Mouse (Mus musculus): Measurements from ENCODE around the gene Ak7.

Gene Ak7

DNA sequence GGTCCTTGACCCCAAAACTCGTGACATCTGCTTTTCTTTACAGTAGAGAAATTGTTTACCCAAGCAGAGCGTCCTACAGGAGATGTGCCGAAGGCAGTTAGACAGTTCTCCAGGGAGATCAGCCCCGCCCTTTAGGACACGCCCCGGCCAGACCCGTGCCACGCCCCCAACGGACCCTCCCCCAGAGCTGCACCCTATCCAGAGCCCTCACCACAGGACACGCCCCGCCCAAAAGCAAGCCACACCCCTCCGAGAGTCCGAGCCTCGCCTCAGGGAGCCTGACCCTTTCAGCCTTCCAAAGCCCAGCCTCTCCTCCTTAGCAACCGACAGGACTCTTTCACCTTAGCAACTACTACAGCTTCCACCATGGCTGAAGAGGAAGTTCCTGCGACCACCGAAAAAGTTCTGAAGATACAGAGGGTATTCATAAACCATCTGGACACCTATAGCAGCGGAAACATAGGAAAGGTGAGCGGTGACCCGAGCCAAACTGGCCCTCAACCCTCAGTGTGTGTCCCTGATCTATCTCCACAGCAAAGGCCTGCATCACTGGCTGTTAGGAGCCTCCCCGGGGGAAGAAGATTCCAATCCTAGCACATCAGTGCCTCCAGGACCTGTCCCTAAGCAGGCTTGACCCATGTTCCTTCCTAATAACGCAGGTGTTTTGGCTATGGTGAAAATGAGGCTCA lies at the start of gene Ak7:
Gene Ak7, plus strand, starts transcription at position 178 of the 689 bp plus-strand sequence.
- peak; percentile 24 to 55 for DNase-seq (ENCODE audit: low spot score in 2 of 2)

DNA sequence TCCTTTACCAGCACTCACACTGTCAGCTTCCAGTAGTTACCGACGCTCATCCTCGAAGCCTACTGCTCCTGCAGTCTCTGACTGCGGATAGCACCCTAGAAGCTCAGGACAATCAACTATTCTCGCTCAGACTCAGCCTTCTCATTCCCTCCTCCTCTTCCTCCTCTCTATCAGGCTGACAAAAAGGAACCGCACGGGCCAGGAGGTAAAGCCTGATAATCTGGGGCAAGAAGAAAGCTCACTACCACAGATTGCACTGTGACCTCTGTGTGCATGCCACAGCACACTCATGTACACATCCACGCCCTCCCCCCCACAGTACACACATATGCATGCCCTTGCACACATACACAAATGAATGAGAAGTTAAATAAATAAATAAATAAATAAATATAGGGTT lies 29.5 kb upstream of the Ak7 start:
- DNase-seq (ENCODE audit: low spot score in 2 of 2): no peak

DNA sequence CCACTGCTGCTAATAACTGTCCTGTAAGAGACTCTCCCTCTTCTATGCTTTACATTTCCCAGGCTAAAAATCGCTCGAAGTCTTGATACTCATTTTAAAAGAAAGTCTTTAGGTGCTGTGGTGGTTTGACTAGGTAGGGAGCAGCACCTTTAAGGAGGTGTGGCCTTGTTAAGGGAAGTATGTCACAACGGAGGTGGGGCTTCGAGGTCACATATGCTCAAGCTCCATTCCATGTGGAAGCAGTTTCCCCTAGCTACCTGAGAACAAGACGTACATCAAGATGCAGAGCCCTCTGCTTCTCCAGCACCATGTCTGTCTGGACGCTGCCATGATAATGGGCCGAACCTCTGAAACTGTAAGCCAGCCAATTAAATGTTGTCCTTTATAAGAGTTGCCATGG lies 27.6 kb upstream of the Ak7 start:
- no peak for DNase-seq (ENCODE audit: low spot score in 2 of 2)

- DNase-seq (ENCODE audit: low spot score in 2 of 2): no peak
These were observed 27.0 kb upstream of the Ak7 start for GRCm38 (mm10) chr12:105678762-105679161.

- peak; percentile 49 to 70 for DNase-seq (ENCODE audit: low spot score in 2 of 2)
These were observed 21.6 kb upstream of the Ak7 start, which contains the start of gene Gskip for GRCm38 (mm10) chr12:105683933-105684901. Gene Gskip (plus strand): TSS chr12:105684829.

DNA sequence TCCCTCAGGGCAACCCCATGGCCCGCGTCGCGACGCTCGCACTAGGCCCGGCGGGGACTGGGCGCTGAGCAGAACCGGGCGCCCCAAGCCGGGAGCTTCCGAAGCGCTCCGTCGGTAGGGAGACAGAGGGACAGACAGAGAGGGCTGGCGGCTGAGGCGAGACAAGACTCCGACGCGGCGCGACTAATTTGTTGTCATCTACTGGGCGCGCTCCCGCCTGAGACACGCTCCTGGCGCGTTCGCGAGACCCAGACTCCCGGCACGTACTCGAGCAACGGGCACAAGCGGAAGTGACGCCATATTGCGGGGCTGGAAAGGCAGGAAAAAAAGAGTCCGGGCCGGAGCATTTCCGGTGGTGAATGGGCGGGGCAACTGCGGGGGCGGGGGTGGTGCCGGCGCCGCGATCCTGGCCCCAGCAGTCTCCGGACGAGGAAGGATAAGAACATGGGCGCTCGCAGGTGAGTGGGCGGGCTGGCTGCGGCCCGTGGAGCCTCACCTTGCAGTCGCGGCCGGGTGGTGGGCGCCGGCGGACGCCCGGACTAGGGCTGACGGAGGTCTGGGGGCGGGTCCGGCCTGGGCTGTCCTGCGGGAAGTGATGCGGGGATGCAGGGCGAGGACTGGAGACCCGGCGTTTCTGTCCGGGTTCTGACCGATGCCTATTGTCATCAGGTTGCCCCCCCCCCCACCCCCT lies 20.6 kb upstream of the Ak7 start, which contains the start of gene Atg2b:
Gene Atg2b, minus strand, starts transcription at position 211 of the 691 bp plus-strand sequence.
- DNase-seq (ENCODE audit: low spot score in 2 of 2): peak; percentile 92 to 94

DNA sequence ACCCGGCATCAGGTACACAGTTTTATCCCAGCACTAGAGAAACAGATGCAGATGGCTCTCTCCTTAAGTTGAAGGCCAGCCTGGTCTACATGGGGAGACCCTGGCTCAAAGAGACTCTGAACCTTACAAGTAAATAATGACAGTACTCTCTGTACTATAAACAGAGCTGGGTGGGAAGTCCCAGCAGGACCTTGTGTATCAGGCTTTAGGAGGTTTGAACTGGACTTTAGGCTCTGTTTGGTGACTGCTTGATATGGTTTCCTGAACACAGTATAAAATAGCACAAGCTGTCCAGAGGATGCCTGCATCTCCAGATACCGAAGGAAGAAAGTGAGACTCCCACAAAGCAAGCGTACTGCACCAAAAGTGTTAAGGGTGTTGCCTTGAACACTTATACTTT lies 19.0 kb upstream of the Ak7 start:
- no peak for DNase-seq (ENCODE audit: low spot score in 2 of 2)

DNA sequence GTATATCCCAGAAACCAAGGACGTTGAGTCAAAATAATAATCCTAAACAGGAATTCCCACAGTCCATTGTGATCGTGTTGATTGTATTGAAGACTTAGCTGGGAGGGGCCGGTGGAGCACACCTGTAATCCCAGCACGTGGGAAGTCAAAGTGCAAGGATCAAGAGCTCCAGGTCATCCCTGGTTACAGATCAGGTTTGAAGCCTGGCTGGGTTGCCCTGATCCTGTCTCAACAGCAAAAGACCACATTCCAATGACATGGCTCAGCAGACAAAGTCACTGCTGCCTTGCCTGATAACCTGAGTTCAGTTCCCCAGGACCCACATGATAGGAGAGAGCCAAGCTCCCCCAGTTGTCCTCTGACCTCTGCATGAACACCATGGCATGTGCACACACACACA lies 18.4 kb upstream of the Ak7 start:
- no peak for DNase-seq (ENCODE audit: low spot score in 2 of 2)

- no peak for DNase-seq (ENCODE audit: low spot score in 2 of 2)
These were observed 17.2 kb upstream of the Ak7 start for GRCm38 (mm10) chr12:105688546-105688945.

- DNase-seq (ENCODE audit: low spot score in 2 of 2): no peak
These were observed 16.3 kb upstream of the Ak7 start for GRCm38 (mm10) chr12:105689435-105689834.

- DNase-seq (ENCODE audit: low spot score in 2 of 2): no peak
These were observed 11.8 kb upstream of the Ak7 start for GRCm38 (mm10) chr12:105694021-105694420.

DNA sequence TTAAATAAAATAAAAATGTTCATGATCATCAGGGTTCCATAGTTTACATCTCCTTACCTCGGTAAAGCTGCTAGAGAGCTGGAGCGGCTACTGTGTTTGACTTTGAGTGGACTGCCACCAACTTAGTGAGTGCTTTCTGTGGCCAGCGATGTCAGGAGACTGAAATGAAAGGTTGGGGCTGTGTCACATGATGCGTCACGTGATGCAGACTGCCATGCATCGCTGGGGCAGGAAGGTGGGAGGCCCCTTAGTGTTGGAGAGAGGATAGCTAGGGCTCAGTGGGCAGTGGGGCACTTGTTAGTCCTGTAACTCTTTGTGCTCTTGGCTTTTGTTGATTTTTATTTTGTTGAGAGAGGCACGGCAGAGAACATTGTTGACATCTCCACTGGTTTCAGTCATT lies 9.9 kb upstream of the Ak7 start:
- DNase-seq (ENCODE audit: low spot score in 2 of 2): no peak

GRCm38 (mm10) chr12:105697104-105697780 lies 8.5 kb upstream of the Ak7 start:
- no peak for DNase-seq (ENCODE audit: low spot score in 2 of 2)

GRCm38 (mm10) chr12:105700433-105700832 lies 5.3 kb upstream of the Ak7 start:
- DNase-seq (ENCODE audit: low spot score in 2 of 2): no peak

DNA sequence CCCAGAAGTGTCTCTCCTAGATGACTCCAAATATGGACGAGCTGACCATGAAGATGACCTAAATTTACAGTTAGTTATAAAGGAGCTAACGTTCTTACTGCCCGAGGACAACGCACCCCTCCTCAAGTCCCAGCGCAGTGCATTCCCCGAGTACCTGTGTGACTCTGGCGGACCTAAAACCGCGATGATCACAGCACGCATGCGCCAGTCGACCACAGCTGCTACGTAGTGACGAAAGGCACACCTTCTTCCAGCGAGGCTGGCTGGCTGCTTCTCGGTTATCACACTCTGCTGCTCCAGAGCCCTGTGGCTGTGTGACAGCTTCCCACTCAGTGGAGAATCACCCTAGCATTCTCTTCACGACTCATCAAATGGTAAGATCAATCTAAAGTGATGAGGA lies 12.8 kb downstream of the Ak7 start:
- DNase-seq (ENCODE audit: low spot score in 2 of 2): peak; percentile 26 to 39

GRCm38 (mm10) chr12:105720196-105720595 lies 14.4 kb downstream of the Ak7 start:
- DNase-seq (ENCODE audit: low spot score in 2 of 2): no peak

DNA sequence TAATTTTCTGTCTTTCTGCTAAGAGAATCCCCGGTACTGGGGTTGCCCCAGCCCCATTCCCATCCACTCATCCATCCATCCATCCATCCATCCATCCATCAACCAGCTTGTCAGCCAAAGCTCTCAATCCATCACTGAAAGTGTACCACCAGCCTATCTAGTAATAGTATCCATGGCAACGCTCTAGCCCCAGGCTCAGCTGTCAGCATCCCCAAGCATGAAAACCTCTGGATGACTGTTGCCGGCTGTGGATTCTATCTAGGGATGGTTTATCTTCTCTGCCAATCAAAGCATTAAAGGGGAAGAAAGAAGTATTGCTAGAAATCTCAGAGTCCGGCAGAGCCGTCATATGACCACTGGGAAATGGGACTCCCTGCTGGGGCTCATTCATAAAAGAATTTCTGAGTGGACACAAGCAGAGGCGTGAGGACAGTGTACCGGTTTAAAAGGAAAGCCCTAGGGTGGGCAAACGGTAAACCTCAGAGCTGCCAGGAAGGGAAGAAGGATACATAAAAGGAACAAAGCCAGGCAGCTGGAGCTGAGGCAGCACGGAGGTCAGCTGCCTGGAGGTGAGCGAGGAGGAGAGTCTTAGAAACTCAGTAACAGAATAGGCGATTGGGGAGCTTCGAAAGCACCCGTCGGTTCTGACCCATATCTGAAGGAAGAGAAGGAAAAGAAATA lies 15.8 kb downstream of the Ak7 start:
- DNase-seq (ENCODE audit: low spot score in 2 of 2): no peak

DNA sequence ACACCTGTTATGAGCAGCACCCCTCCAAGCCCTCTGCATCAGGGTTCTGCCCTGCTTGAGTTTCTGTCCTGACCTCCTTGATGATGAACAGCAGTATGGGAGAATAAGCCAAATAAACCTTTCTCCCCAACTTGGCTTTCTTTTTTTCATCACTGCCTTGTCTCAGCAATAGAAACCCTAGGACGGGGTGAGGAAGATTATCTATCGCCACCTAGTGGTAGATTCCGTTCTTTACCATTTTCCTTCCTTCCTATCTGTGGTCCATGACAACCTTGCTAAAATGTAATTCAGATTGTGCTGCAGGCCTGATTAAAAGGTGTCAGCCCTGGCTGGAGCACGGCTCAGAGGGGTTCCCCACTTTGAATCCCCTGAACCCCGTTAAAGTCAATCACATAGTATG lies 16.9 kb downstream of the Ak7 start:
- DNase-seq (ENCODE audit: low spot score in 2 of 2): peak; percentile 5 to 13

GRCm38 (mm10) chr12:105724616-105725015 lies 18.8 kb downstream of the Ak7 start:
- no peak for DNase-seq (ENCODE audit: low spot score in 2 of 2)

DNA sequence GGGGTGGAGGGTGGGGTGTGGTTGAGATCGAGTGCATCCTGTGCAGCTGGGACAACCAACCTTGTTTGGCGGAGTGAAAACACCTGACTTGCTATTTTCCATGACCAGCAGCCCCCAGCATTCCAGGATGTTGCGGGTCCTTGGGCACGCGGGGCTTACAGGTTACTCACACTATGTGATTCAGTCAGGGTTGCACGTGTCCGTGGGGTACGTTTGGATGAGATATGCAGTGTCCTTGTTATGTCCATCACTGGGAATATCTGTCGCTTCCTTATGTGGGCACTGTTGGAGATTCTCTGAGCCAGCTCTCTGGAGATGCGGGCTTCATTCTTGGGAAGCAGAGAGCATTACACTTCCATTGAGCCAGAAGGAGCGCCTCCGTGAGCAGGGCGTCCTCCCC lies 20.0 kb downstream of the Ak7 start:
- no peak for DNase-seq (ENCODE audit: low spot score in 2 of 2)

DNA sequence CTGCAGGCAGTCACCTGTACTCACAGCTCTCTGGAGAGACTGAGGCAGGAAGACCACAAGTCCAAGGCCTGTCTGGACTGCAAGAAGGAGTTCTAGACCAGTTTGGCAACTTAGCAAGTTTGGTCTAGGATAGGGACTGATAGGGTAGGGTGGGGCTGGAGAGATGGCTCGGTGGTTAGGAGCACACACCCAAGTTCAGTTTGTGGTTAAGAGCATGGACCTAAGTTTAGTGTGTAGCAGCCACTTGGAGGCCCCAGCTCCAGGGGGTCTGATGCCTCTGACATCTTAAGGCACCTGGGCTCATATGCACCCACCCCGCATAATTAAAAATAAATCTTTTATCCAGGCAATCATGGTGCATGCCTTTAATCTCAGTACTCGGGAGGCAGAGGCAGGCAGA lies 21.5 kb downstream of the Ak7 start:
- DNase-seq (ENCODE audit: low spot score in 2 of 2): no peak

All from natural killer cell, adult 2 months (primary cell).